Mouse (Mus musculus) embryonic facial prominence, embryonic 10.5 days (tissue): ENCODE measurements around the gene Ypel3. TPM values are rescaled to one million over a fixed set of nuclear protein-coding genes. Genes with fewer than 3 reads are reported as not detected.

ENCODE experiments used
- DNase-seq: peaks from one replicate; pipeline ENCODE4 v3.0.0-alpha.2; 2017; ENCODE audit warnings: low spot score
- H3K27ac ChIP-seq: fragments of 300-500 bp; sonication (generic); replicated peaks from 2 replicates; pipeline ENCODE4 v1.5.1; 2016; ENCODE audit warnings: mild to moderate bottlenecking
- H3K27me3 ChIP-seq: fragments of 300-500 bp; sonication (generic); replicated peaks from 2 replicates; pipeline ENCODE4 v1.6.1; 2016; ENCODE audit warnings: low read depth, mild to moderate bottlenecking; ENCODE audit not compliant: poor library complexity, severe bottlenecking
- H3K36me3 ChIP-seq: fragments of 300-500 bp; sonication (generic); replicated peaks from 2 replicates; pipeline ENCODE4 v1.6.1; 2016; ENCODE audit warnings: mild to moderate bottlenecking, moderate library complexity
- H3K4me1 ChIP-seq: fragments of 300-500 bp; sonication (generic); 2 replicates; pipeline ENCODE4 v1.6.1; 2016
- H3K4me3 ChIP-seq: fragments of 300-500 bp; sonication (generic); 2 replicates; pipeline ENCODE4 v1.5.1; 2016; ENCODE audit warnings: mild to moderate bottlenecking, moderate library complexity
- H3K9me3 ChIP-seq: fragments of 300-500 bp; sonication (generic); 2 replicates; pipeline ENCODE4 v1.6.1; 2016; ENCODE audit warnings: mild to moderate bottlenecking
- WGBS: fragments of 180-500 bp; shearing (Covaris S2); methylation state at CpG from one replicate; pipeline ENCODE4 v1.1.7; 2016; 5-methylcytosine and 5-hydroxymethylcytosine counted together
- polyA plus RNA-seq: library from polyadenylated mRNA; unstranded; fragments of >200 nt; fragmentation: Nextera tagmentation; extraction: Ambion mirVana; gene quantifications from 2 replicates; pipeline ENCODE4 v1.2.1, GENCODE M21; 2016

Gene Ypel3
- polyA plus RNA-seq, 1 experiment from 2014 or later: 64.4 TPM

GRCm38 (mm10) chr7:126809723-126810369, 33.1 kb downstream of the Ypel3 start:
- H3K27ac ChIP-seq: peak overlapping the region; percentile 91
- no peak for DNase-seq
- 64% methylated on average over 5 of the region's 5 CpGs for WGBS

GRCm38 (mm10) chr7:126815726-126816222, 39.0 kb downstream of the Ypel3 start:
- no peak overlapping the region for H3K4me3 ChIP-seq
- H3K27ac ChIP-seq: no peak overlapping the region
- no peak for DNase-seq
- 74% methylated on average over 8 of the region's 8 CpGs for WGBS
- H3K27me3 ChIP-seq: 0 out of 2 replicates have a peak, but pooled peaks cover 5% of the 10 kb centered on the region
- H3K9me3 ChIP-seq: no peaks in the 10 kb centered on the region
- peaks cover 7% of the 10 kb centered on the region; the same call in 1 of the 2 replicates for H3K4me1 ChIP-seq
- H3K36me3 ChIP-seq: no peaks in the 10 kb centered on the region

More at GRCm38 (mm10) chr7:126809723-126810369, 33.1 kb downstream of the Ypel3 start:
- H3K9me3 ChIP-seq: no peaks in the 10 kb centered on the region
- H3K27me3 ChIP-seq: 0 out of 2 replicates have a peak, but pooled peaks cover 5% of the 10 kb centered on the region
- H3K4me1 ChIP-seq: peaks cover 34% of the 10 kb centered on the region
- peaks cover 27% of the 10 kb centered on the region for H3K36me3 ChIP-seq
- peak overlapping the region; percentile 83 for H3K4me3 ChIP-seq

GRCm38 (mm10) chr7:126816494-126816893, 39.7 kb downstream of the Ypel3 start:
- Histone ChIP-seq H3K9me3 (no peaks in the 10 kb centered on the region), H3K4me3 (no peak overlapping the region), H3K4me1 (peaks cover 7% of the 10 kb centered on the region; the same call in 1 of the 2 replicates), H3K27ac (no peak overlapping the region), H3K27me3 (0 out of 2 replicates have a peak, but pooled peaks cover 5% of the 10 kb centered on the region), H3K36me3 (no peaks in the 10 kb centered on the region)
- 93% methylated on average over 8 of the region's 8 CpGs for WGBS
- DNase-seq: no peak

- no peaks in the 10 kb centered on the region for H3K36me3 ChIP-seq
- no peaks in the 10 kb centered on the region for H3K9me3 ChIP-seq
- peaks cover 15% of the 10 kb centered on the region for H3K4me1 ChIP-seq
- 86% methylated on average over 7 of the region's 7 CpGs for WGBS
- DNase-seq: no peak
- H3K27me3 ChIP-seq: peaks cover 12% of the 10 kb centered on the region
- no peak overlapping the region for H3K4me3 ChIP-seq
- no peak overlapping the region for H3K27ac ChIP-seq
Observed at GRCm38 (mm10) chr7:126817595-126817994, 40.8 kb downstream of the Ypel3 start.

- Histone ChIP-seq H3K4me1 (peaks cover 23% of the 10 kb centered on the region), H3K36me3 (no peaks in the 10 kb centered on the region), H3K27me3 (peaks cover 19% of the 10 kb centered on the region), H3K4me3 (no peak overlapping the region), H3K9me3 (no peaks in the 10 kb centered on the region), H3K27ac (no peak overlapping the region)
- no peak for DNase-seq
- 31% methylated on average over 1 of the region's 1 CpGs for WGBS
Observed at GRCm38 (mm10) chr7:126818818-126819217, 42.1 kb downstream of the Ypel3 start.

GRCm38 (mm10) chr7:126821835-126822511, 45.2 kb downstream of the Ypel3 start:
- H3K9me3 ChIP-seq: no peaks in the 10 kb centered on the region
- 0 out of 2 replicates have a peak overlapping the region, but pooled peaks have one; percentile 58 for H3K4me3 ChIP-seq
- WGBS: 20% methylated on average over 7 of the region's 7 CpGs
- peaks cover 25% of the 10 kb centered on the region for H3K4me1 ChIP-seq
- no peaks in the 10 kb centered on the region for H3K36me3 ChIP-seq
- DNase-seq: peak; percentile 83
- H3K27ac ChIP-seq: no peak overlapping the region
- peaks cover 36% of the 10 kb centered on the region for H3K27me3 ChIP-seq

GRCm38 (mm10) chr7:126822741-126823140, 46.0 kb downstream of the Ypel3 start:
- no peaks in the 10 kb centered on the region for H3K9me3 ChIP-seq
- peaks cover 25% of the 10 kb centered on the region for H3K4me1 ChIP-seq
- peaks cover 41% of the 10 kb centered on the region for H3K27me3 ChIP-seq
- 8% methylated on average over 9 of the region's 9 CpGs for WGBS
- peak overlapping the region; percentile 59; the same call in 1 of the 2 replicates for H3K27ac ChIP-seq
- peak overlapping the region; percentile 58 for H3K4me3 ChIP-seq
- H3K36me3 ChIP-seq: no peaks in the 10 kb centered on the region
- no peak for DNase-seq

- no peaks in the 10 kb centered on the region for H3K9me3 ChIP-seq
- peaks cover 25% of the 10 kb centered on the region for H3K4me1 ChIP-seq
- under 1% methylated on average over 18 of the region's 19 CpGs for WGBS
- no peaks in the 10 kb centered on the region for H3K36me3 ChIP-seq
- peak; percentile 28 for DNase-seq
- H3K4me3 ChIP-seq: peak overlapping the region; percentile 58
- H3K27ac ChIP-seq: peak overlapping the region; percentile 59
- H3K27me3 ChIP-seq: peaks cover 41% of the 10 kb centered on the region
Observed at GRCm38 (mm10) chr7:126823202-126823711, 46.5 kb downstream of the Ypel3 start.

GRCm38 (mm10) chr7:126823940-126824339, 47.2 kb downstream of the Ypel3 start:
- Histone ChIP-seq H3K36me3 (no peaks in the 10 kb centered on the region), H3K27me3 (peaks cover 43% of the 10 kb centered on the region), H3K4me3 (peak overlapping the region; percentile 58), H3K27ac (peak overlapping the region; percentile 48; the same call in 1 of the 2 replicates), H3K4me1 (peaks cover 25% of the 10 kb centered on the region), H3K9me3 (no peaks in the 10 kb centered on the region)
- no peak for DNase-seq
- WGBS: 7% methylated on average over 10 of the region's 10 CpGs

- 23% methylated on average over 8 of the region's 8 CpGs for WGBS
- peaks cover 56% of the 10 kb centered on the region for H3K27me3 ChIP-seq
- H3K4me1 ChIP-seq: peaks cover 37% of the 10 kb centered on the region
- H3K9me3 ChIP-seq: no peaks in the 10 kb centered on the region
- H3K27ac ChIP-seq: no peak overlapping the region
- peak; percentile 61 for DNase-seq
- no peaks in the 10 kb centered on the region for H3K36me3 ChIP-seq
- no peak overlapping the region for H3K4me3 ChIP-seq
Observed at GRCm38 (mm10) chr7:126825403-126825802, 48.6 kb downstream of the Ypel3 start.

- peaks cover 38% of the 10 kb centered on the region for H3K4me1 ChIP-seq
- H3K27me3 ChIP-seq: peaks cover 62% of the 10 kb centered on the region
- H3K9me3 ChIP-seq: no peaks in the 10 kb centered on the region
- H3K27ac ChIP-seq: no peak overlapping the region
- no peaks in the 10 kb centered on the region for H3K36me3 ChIP-seq
- 73% methylated on average over 5 of the region's 5 CpGs for WGBS
- DNase-seq: no peak
- H3K4me3 ChIP-seq: no peak overlapping the region
Observed at GRCm38 (mm10) chr7:126825952-126826351, 49.2 kb downstream of the Ypel3 start.
